Mouse (Mus musculus) embryonic facial prominence, embryonic 11.5 days (tissue): ENCODE results near the gene Stard3. TPM values are rescaled to one million over a fixed set of nuclear protein-coding genes. Genes with fewer than 3 reads are reported as not detected.

ENCODE experiments used
- ATAC-seq: fragments of 200-750 bp; cut with Nextera tagmentation; replicated peaks from 2 replicates; pipeline ENCODE4 v1.8.0; 2017; ENCODE audit warnings: low read depth; ENCODE audit not compliant: insufficient number of reproducible peaks, low FRiP score, low TSS enrichment
- DNase-seq: peaks from one replicate; pipeline ENCODE4 v3.0.0-alpha.2; 2015; ENCODE audit warnings: low spot score
- H3K27ac ChIP-seq: fragments of 300-500 bp; sonication (generic); replicated peaks from 2 replicates; pipeline ENCODE4 v1.5.1; 2014; ENCODE audit warnings: mild to moderate bottlenecking, low read depth, low read length, control low read depth
- H3K27me3 ChIP-seq: fragments of 300-500 bp; sonication (generic); 2 replicates; pipeline ENCODE4 v1.6.1; 2014; ENCODE audit warnings: mild to moderate bottlenecking, low read length, moderate library complexity, mixed read lengths; ENCODE audit not compliant: control insufficient read depth, insufficient read depth
- H3K36me3 ChIP-seq: fragments of 300-500 bp; sonication (generic); replicated peaks from 2 replicates; pipeline ENCODE4 v1.6.1; 2014; ENCODE audit warnings: low read depth, mild to moderate bottlenecking, low read length, moderate library complexity, mixed read lengths; ENCODE audit not compliant: control insufficient read depth, insufficient read depth
- H3K4me1 ChIP-seq: fragments of 300-500 bp; sonication (generic); 2 replicates; pipeline ENCODE4 v1.6.1; 2014; ENCODE audit warnings: low read length, mixed read lengths; ENCODE audit not compliant: control insufficient read depth, insufficient read depth
- H3K4me2 ChIP-seq: fragments of 300-500 bp; sonication (generic); 2 replicates; pipeline ENCODE4 v1.6.1; 2014; ENCODE audit warnings: low read depth, mild to moderate bottlenecking, control low read depth, low read length, moderate library complexity
- H3K4me3 ChIP-seq: fragments of 300-500 bp; sonication (generic); 2 replicates; pipeline ENCODE4 v1.5.1; 2014; ENCODE audit warnings: low read depth, low read length, control low read depth
- H3K9ac ChIP-seq: fragments of 300-500 bp; sonication (generic); replicated peaks from 2 replicates; pipeline ENCODE4 v1.6.1; 2014; ENCODE audit warnings: mild to moderate bottlenecking, control low read depth, low read length
- H3K9me3 ChIP-seq: fragments of 300-500 bp; sonication (generic); replicated peaks from 2 replicates; pipeline ENCODE4 v1.6.1; 2016; ENCODE audit warnings: mild to moderate bottlenecking, low read length, inconsistent platforms, mixed read lengths; ENCODE audit not compliant: control insufficient read depth
- WGBS: fragments of 180-500 bp; shearing (Covaris S2); extraction: QIAGEN DNeasy Blood & Tissue Kit; methylation state at CpG from one replicate; pipeline ENCODE4 v1.1.7; 2014; 5-methylcytosine and 5-hydroxymethylcytosine counted together
- polyA plus RNA-seq: library from polyadenylated mRNA; unstranded; fragments of >200 nt; fragmentation: Nextera tagmentation; extraction: Ambion mirVana; gene quantifications from 2 replicates; pipeline ENCODE4 v1.2.1, GENCODE M21; 2014

Gene Stard3
- polyA plus RNA-seq = 31.1 and 33.8 TPM in 2 replicates

- DNase-seq (peak; percentile 95), ATAC-seq (peak; percentile 80)
- Histone ChIP-seq H3K4me1 (peaks cover 7% of the 10 kb centered on the region), H3K9me3 (no peaks in the 10 kb centered on the region), H3K4me3 (peak within 1 kb of the TSS; percentile 65), H3K27ac (peak within 1 kb of the TSS; percentile 52), H3K27me3 (peaks cover 2% of the 10 kb centered on the region), H3K4me2 (peak within 1 kb of the TSS; percentile 69), H3K9ac (peak within 1 kb of the TSS; percentile 72), H3K36me3 (no peaks in the 10 kb centered on the region)
- under 1% methylated on average over 60 of the region's 60 CpGs for WGBS
Measured at GRCm38 (mm10) chr11:98358161-98359083, at the start of gene Stard3. TSS of gene Stard3 (plus strand) at chr11:98358368.

- DNase-seq (peak; percentile 90), ATAC-seq (no peak)
- Histone ChIP-seq H3K27ac (no peak overlapping the region), H3K4me1 (no peaks in the 10 kb centered on the region), H3K4me3 (no peak overlapping the region), H3K27me3 (peaks cover 38% of the 10 kb centered on the region), H3K9ac (no peak overlapping the region), H3K4me2 (0 out of 2 replicates have a peak overlapping the region, but pooled peaks have one; percentile 10), H3K9me3 (no peaks in the 10 kb centered on the region), H3K36me3 (no peaks in the 10 kb centered on the region)
- WGBS = 2% methylated on average over 26 of the region's 26 CpGs
Measured at GRCm38 (mm10) chr11:98313790-98314323, 44.3 kb upstream of the Stard3 start.

GRCm38 (mm10) chr11:98317479-98317878, 40.7 kb upstream of the Stard3 start:
- H3K27me3 ChIP-seq = peaks cover 70% of the 10 kb centered on the region
- no peak overlapping the region for H3K4me2 ChIP-seq
- H3K4me3 ChIP-seq = no peak overlapping the region
- H3K9me3 ChIP-seq = no peaks in the 10 kb centered on the region
- H3K4me1 ChIP-seq = no peaks in the 10 kb centered on the region
- WGBS = 2% methylated on average over 7 of the region's 7 CpGs
- no peak overlapping the region for H3K9ac ChIP-seq
- H3K36me3 ChIP-seq = no peaks in the 10 kb centered on the region
- ATAC-seq (no peak), DNase-seq (no peak)
- H3K27ac ChIP-seq = no peak overlapping the region

GRCm38 (mm10) chr11:98318421-98319116, 39.6 kb upstream of the Stard3 start:
- Histone ChIP-seq H3K9me3 (no peaks in the 10 kb centered on the region), H3K27ac (no peak overlapping the region), H3K36me3 (no peaks in the 10 kb centered on the region), H3K4me1 (no peaks in the 10 kb centered on the region), H3K9ac (no peak overlapping the region), H3K4me2 (no peak overlapping the region), H3K27me3 (peaks cover 80% of the 10 kb centered on the region), H3K4me3 (no peak overlapping the region)
- ATAC-seq (no peak), DNase-seq (no peak)
- WGBS = 2% methylated on average over 14 of the region's 14 CpGs

- DNase-seq = no peak
- no peak overlapping the region for H3K4me3 ChIP-seq
- no peak overlapping the region for H3K9ac ChIP-seq
- H3K27me3 ChIP-seq = peaks cover 82% of the 10 kb centered on the region
- no peak overlapping the region for H3K27ac ChIP-seq
- no peaks in the 10 kb centered on the region for H3K36me3 ChIP-seq
- H3K4me2 ChIP-seq = no peak overlapping the region
- 3% methylated on average over 15 of the region's 15 CpGs for WGBS
- no peaks in the 10 kb centered on the region for H3K9me3 ChIP-seq
- no peak for ATAC-seq
- no peaks in the 10 kb centered on the region for H3K4me1 ChIP-seq
Measured at GRCm38 (mm10) chr11:98319120-98319519, 39.0 kb upstream of the Stard3 start.

GRCm38 (mm10) chr11:98319544-98319943, 38.6 kb upstream of the Stard3 start:
- no peaks in the 10 kb centered on the region for H3K4me1 ChIP-seq
- H3K9me3 ChIP-seq = no peaks in the 10 kb centered on the region
- H3K4me3 ChIP-seq = no peak overlapping the region
- H3K36me3 ChIP-seq = no peaks in the 10 kb centered on the region
- WGBS = 14% methylated on average over 4 of the region's 4 CpGs
- no peak overlapping the region for H3K27ac ChIP-seq
- no peak overlapping the region for H3K9ac ChIP-seq
- H3K4me2 ChIP-seq = no peak overlapping the region
- no peak for ATAC-seq
- H3K27me3 ChIP-seq = peaks cover 83% of the 10 kb centered on the region
- no peak for DNase-seq

- Histone ChIP-seq H3K9me3 (no peaks in the 10 kb centered on the region), H3K4me1 (no peaks in the 10 kb centered on the region), H3K4me2 (no peak overlapping the region), H3K9ac (no peak overlapping the region), H3K36me3 (no peaks in the 10 kb centered on the region), H3K27ac (no peak overlapping the region), H3K4me3 (no peak overlapping the region), H3K27me3 (peaks cover 86% of the 10 kb centered on the region)
- ATAC-seq (no peak), DNase-seq (no peak)
- 5% methylated on average over 2 of the region's 2 CpGs for WGBS
Measured at GRCm38 (mm10) chr11:98319944-98320343, 38.2 kb upstream of the Stard3 start.
